Mouse (Mus musculus): ENCODE measurements around the gene Cacna2d2. TPM values are rescaled to one million over a fixed set of nuclear protein-coding genes. Genes with fewer than 3 reads are reported as not detected.
A peak's percentile ranks its signal among the peaks of the same experiment; 100 is the strongest.

Gene Cacna2d2
- polyA plus RNA-seq, 1 experiment from 2014 or later = 9.3 TPM

DNA sequence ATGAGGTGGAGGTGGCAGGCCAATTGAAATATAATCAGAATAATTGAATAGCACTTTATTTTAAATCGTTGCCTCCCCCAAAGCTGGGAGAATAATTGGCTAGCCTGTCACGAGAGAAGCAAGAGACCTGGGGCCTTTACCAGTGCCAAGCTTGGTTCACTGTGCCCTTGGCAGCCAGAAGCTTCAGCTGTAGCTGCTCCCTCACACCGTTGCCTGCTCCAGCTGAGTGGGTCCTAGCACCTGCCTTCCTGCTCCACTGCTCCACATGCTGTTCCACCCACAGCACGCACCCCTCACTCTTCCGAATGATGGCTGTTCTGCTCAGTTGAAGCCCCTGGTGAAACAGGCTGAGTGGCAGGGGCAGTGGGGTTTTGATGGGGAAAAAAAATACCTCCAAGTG, 21.5 kb downstream of the Cacna2d2 start:
- ATAC-seq = no peak
- Histone ChIP-seq H3K36me3 (ENCODE audit: control insufficient read depth, insufficient read depth, low read length) (no peaks in the 10 kb centered on the region), H3K27ac (ENCODE audit: low read length) (0 out of 2 replicates have a peak overlapping the region, but pooled peaks have one; percentile 7), H3K9ac (ENCODE audit: low read depth, low read length) (no peak overlapping the region), H3K4me2 (ENCODE audit: low read length) (no peak overlapping the region), H3K4me1 (ENCODE audit: control insufficient read depth, insufficient read depth, low read length) (peaks cover 36% of the 10 kb centered on the region), H3K9me3 (replicated peaks; ENCODE audit: control insufficient read depth, low read length, poor library complexity, severe bottlenecking) (no peaks in the 10 kb centered on the region), H3K27me3 (ENCODE audit: control insufficient read depth, insufficient read depth, low read depth, low read length) (no peaks in the 10 kb centered on the region), H3K4me3 (ENCODE audit: low read depth, low read length) (no peak overlapping the region)
- WGBS = 65% methylated on average over 5 of the region's 5 CpGs

DNA sequence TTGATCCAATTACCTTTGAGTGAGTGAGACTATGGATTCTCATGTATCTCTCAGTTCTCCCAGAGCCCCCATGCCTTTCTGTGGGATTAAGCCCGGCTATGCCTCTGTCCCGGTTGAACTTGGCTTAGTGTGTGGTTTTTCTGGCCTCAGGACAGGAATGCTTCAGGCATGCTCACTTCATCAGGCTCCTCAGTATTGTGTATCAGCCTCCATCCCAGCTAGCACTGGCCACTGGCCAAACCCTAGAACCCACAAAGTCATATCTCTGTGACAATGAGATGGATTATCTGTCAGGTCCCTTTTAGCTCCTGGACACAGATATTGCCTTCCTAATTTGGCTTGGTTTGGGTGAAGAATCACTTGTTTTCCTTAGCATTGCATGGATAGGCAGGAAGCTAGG, 23.5 kb downstream of the Cacna2d2 start:
- no peak for ATAC-seq
- H3K27ac ChIP-seq (ENCODE audit: low read length) = no peak overlapping the region
- H3K4me3 ChIP-seq (ENCODE audit: low read depth, low read length) = no peak overlapping the region
- WGBS = 38% methylated on average over 2 of the region's 2 CpGs
- H3K36me3 ChIP-seq (ENCODE audit: control insufficient read depth, insufficient read depth, low read length) = no peaks in the 10 kb centered on the region
- no peak overlapping the region for H3K9ac ChIP-seq (ENCODE audit: low read depth, low read length)
- H3K27me3 ChIP-seq (ENCODE audit: control insufficient read depth, insufficient read depth, low read depth, low read length) = no peaks in the 10 kb centered on the region
- no peaks in the 10 kb centered on the region for H3K9me3 ChIP-seq (replicated peaks; ENCODE audit: control insufficient read depth, low read length, poor library complexity, severe bottlenecking)
- H3K4me1 ChIP-seq (ENCODE audit: control insufficient read depth, insufficient read depth, low read length) = peaks cover 30% of the 10 kb centered on the region
- H3K4me2 ChIP-seq (ENCODE audit: low read length) = no peak overlapping the region

- H3K27ac ChIP-seq (ENCODE audit: low read length) = peak overlapping the region; percentile 43; the same call in 1 of the 2 replicates
- ATAC-seq = no peak
- H3K4me3 ChIP-seq (ENCODE audit: low read depth, low read length) = no peak overlapping the region
- H3K9ac ChIP-seq (ENCODE audit: low read depth, low read length) = no peak overlapping the region
- WGBS = 36% methylated on average over 12 of the region's 12 CpGs
- no peaks in the 10 kb centered on the region for H3K9me3 ChIP-seq (replicated peaks; ENCODE audit: control insufficient read depth, low read length, poor library complexity, severe bottlenecking)
- no peak overlapping the region for H3K4me2 ChIP-seq (ENCODE audit: low read length)
- H3K27me3 ChIP-seq (ENCODE audit: control insufficient read depth, insufficient read depth, low read depth, low read length) = no peaks in the 10 kb centered on the region
- peaks cover 44% of the 10 kb centered on the region for H3K4me1 ChIP-seq (ENCODE audit: control insufficient read depth, insufficient read depth, low read length)
- H3K36me3 ChIP-seq (ENCODE audit: control insufficient read depth, insufficient read depth, low read length) = no peaks in the 10 kb centered on the region
These were observed 25.2 kb downstream of the Cacna2d2 start for GRCm38 (mm10) chr9:107424485-107425175.

DNA sequence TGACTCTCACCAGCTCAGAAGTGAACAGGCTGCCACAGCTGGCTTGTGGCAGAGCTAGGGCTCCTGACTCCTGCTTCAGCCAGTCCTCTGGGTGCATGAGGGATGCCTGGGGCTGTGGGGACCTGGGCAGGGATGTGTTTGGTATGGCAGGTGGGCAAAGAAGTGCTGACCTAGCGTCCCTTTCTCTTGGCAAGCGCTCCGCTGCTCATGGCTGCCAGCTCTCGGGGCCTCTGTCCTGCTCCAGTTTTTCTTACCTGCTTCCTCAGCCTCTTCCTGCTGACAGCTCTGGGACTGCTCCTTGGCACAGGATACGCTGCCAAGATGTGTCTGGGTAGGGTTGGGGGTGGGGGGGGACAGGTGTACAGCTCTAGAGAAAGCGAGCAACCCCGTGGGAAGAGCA, 28.5 kb downstream of the Cacna2d2 start:
- H3K9ac ChIP-seq (ENCODE audit: low read depth, low read length) = no peak overlapping the region
- H3K9me3 ChIP-seq (replicated peaks; ENCODE audit: control insufficient read depth, low read length, poor library complexity, severe bottlenecking) = no peaks in the 10 kb centered on the region
- no peak overlapping the region for H3K4me2 ChIP-seq (ENCODE audit: low read length)
- no peak overlapping the region for H3K4me3 ChIP-seq (ENCODE audit: low read depth, low read length)
- WGBS = 82% methylated on average over 7 of the region's 7 CpGs
- ATAC-seq = no peak
- no peaks in the 10 kb centered on the region for H3K36me3 ChIP-seq (ENCODE audit: control insufficient read depth, insufficient read depth, low read length)
- H3K4me1 ChIP-seq (ENCODE audit: control insufficient read depth, insufficient read depth, low read length) = peaks cover 43% of the 10 kb centered on the region
- H3K27ac ChIP-seq (ENCODE audit: low read length) = no peak overlapping the region
- no peaks in the 10 kb centered on the region for H3K27me3 ChIP-seq (ENCODE audit: control insufficient read depth, insufficient read depth, low read depth, low read length)

DNA sequence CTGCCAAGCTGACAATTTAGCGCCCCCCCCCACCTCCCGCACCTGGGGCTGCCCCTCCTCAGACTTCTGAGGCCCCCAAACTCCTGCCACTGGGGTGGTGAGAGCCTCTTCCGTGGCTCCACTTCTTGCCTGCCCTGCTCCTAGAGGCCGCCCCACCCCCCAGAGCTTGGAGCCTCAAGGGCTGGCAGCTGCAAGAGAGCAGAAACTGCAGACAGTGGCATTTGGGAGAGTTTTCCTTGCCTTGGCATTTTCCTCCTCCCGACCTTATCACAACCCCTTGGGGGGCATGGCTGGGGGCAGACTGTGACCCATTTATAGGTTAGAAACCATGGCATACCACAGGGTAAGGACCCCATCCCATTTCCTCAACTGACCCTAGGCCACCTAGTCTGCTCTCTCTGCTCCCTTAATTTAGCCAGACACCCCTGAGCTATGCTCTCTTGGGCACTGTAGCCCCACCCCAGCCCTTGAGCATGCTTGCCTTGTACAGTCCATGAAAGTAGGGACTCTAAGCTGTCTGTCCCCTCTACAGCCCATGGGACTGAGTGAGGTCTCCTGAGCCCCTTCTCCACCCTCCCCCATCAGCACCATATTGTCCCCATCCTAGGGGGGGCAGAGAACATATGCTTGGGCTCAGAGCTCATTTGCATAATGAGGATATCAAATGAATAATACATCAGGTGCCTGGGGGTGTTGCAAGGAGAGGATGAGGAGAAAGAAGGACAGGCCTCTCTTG, 29.2 kb downstream of the Cacna2d2 start:
- 57% methylated on average over 5 of the region's 5 CpGs for WGBS
- H3K27me3 ChIP-seq (ENCODE audit: control insufficient read depth, insufficient read depth, low read depth, low read length) = no peaks in the 10 kb centered on the region
- ATAC-seq = no peak
- H3K4me2 ChIP-seq (ENCODE audit: low read length) = no peak overlapping the region
- no peak overlapping the region for H3K27ac ChIP-seq (ENCODE audit: low read length)
- no peaks in the 10 kb centered on the region for H3K9me3 ChIP-seq (replicated peaks; ENCODE audit: control insufficient read depth, low read length, poor library complexity, severe bottlenecking)
- H3K36me3 ChIP-seq (ENCODE audit: control insufficient read depth, insufficient read depth, low read length) = no peaks in the 10 kb centered on the region
- no peak overlapping the region for H3K9ac ChIP-seq (ENCODE audit: low read depth, low read length)
- H3K4me1 ChIP-seq (ENCODE audit: control insufficient read depth, insufficient read depth, low read length) = peaks cover 43% of the 10 kb centered on the region
- H3K4me3 ChIP-seq (ENCODE audit: low read depth, low read length) = no peak overlapping the region

DNA sequence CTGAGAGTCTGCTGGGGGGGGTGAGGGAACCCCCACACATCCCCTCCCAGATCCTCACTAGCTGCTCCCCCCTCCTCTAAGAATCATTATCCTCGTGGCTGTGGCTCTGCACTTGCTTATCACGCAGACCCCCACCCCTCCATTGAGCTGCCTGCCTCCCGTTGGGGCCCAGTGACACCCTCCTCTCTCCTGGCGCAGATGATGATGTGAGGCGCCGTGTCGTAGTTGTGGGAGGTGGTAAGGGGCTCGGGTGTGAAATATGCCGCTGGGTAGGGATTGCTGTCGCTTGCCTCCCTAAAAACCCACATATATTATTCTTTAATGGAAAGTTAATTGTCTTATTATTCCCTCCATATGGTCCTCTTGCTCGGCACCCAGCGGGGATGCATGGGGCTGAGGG, 31.0 kb downstream of the Cacna2d2 start:
- WGBS = 56% methylated on average over 12 of the region's 12 CpGs
- ATAC-seq = no peak
- H3K27ac ChIP-seq (ENCODE audit: low read length) = peak overlapping the region; percentile 34; the same call in 1 of the 2 replicates
- H3K36me3 ChIP-seq (ENCODE audit: control insufficient read depth, insufficient read depth, low read length) = no peaks in the 10 kb centered on the region
- no peaks in the 10 kb centered on the region for H3K27me3 ChIP-seq (ENCODE audit: control insufficient read depth, insufficient read depth, low read depth, low read length)
- peak overlapping the region; percentile 4; the same call in 1 of the 2 replicates for H3K4me2 ChIP-seq (ENCODE audit: low read length)
- peaks cover 40% of the 10 kb centered on the region for H3K4me1 ChIP-seq (ENCODE audit: control insufficient read depth, insufficient read depth, low read length)
- H3K4me3 ChIP-seq (ENCODE audit: low read depth, low read length) = no peak overlapping the region
- no peak overlapping the region for H3K9ac ChIP-seq (ENCODE audit: low read depth, low read length)
- no peaks in the 10 kb centered on the region for H3K9me3 ChIP-seq (replicated peaks; ENCODE audit: control insufficient read depth, low read length, poor library complexity, severe bottlenecking)

DNA sequence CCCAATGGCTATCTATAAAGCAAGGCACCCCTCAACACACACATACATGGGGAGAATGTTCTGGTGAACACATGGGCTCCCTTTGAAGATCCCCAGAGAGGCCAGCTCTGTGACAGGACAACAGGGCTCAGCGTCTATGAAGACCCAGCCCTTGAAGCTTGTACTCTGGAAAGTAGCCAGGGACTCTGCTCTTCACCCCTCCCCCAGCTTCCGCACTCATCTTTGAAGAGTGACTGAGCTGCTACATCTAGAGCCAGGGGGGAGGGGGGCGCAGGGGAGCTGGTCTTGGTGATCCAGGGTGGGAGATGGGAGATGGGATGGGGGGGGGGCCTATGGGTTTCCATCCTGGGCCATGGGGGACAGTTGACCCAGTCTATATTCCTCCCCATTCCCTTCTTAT, 33.1 kb downstream of the Cacna2d2 start:
- ATAC-seq = no peak
- Histone ChIP-seq H3K27ac (ENCODE audit: low read length) (no peak overlapping the region), H3K36me3 (ENCODE audit: control insufficient read depth, insufficient read depth, low read length) (no peaks in the 10 kb centered on the region), H3K4me3 (ENCODE audit: low read depth, low read length) (no peak overlapping the region), H3K4me2 (ENCODE audit: low read length) (no peak overlapping the region), H3K4me1 (ENCODE audit: control insufficient read depth, insufficient read depth, low read length) (peaks cover 39% of the 10 kb centered on the region), H3K9me3 (replicated peaks; ENCODE audit: control insufficient read depth, low read length, poor library complexity, severe bottlenecking) (no peaks in the 10 kb centered on the region), H3K9ac (ENCODE audit: low read depth, low read length) (no peak overlapping the region), H3K27me3 (ENCODE audit: control insufficient read depth, insufficient read depth, low read depth, low read length) (no peaks in the 10 kb centered on the region)
- 59% methylated on average over 3 of the region's 3 CpGs for WGBS

DNA sequence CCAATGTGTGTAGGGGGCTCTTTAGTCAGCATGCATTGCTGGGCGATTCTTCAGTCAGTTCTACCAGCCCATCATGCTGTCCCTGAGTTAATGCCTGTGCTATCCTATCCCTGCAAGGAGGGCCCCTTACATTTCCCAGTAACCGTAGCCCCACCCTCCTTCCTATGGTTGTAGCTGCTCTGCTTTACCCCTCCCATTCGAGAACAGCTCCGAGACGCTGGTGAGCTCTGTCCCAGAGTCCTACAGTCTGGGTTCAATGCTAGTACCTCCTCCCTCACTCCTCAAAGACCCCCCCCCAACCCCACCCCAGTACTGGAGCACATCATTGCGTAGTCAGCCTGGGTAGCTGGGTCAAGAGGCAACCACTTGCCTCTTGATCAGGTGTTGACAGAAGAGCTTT, 35.4 kb downstream of the Cacna2d2 start:
- no peak overlapping the region for H3K4me3 ChIP-seq (ENCODE audit: low read depth, low read length)
- no peaks in the 10 kb centered on the region for H3K36me3 ChIP-seq (ENCODE audit: control insufficient read depth, insufficient read depth, low read length)
- WGBS = 27% methylated on average over 6 of the region's 6 CpGs
- H3K9me3 ChIP-seq (replicated peaks; ENCODE audit: control insufficient read depth, low read length, poor library complexity, severe bottlenecking) = no peaks in the 10 kb centered on the region
- peak; percentile 31 for ATAC-seq
- no peak overlapping the region for H3K4me2 ChIP-seq (ENCODE audit: low read length)
- no peaks in the 10 kb centered on the region for H3K27me3 ChIP-seq (ENCODE audit: control insufficient read depth, insufficient read depth, low read depth, low read length)
- peak overlapping the region; percentile 28 for H3K27ac ChIP-seq (ENCODE audit: low read length)
- H3K4me1 ChIP-seq (ENCODE audit: control insufficient read depth, insufficient read depth, low read length) = peaks cover 29% of the 10 kb centered on the region
- no peak overlapping the region for H3K9ac ChIP-seq (ENCODE audit: low read depth, low read length)

DNA sequence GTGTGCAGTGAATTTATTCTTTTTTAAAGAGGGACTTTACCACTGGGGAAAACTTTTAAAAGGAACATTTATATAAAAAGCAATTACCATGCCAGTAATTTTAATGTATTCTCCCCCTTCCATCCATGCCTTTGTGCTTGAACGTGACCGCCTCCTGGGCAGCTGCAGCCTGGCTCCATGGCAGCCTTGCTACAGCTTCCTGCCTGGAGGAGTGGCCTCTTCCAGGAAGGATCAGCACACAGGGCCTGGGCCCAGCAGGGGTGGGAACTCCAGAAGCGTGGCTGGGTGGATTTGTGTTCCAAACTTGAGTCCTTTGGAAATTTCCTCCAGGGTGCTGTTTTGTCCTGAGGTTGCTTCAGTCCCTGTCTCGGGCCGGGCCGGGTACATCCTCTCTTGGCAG, 35.9 kb downstream of the Cacna2d2 start:
- Histone ChIP-seq H3K27me3 (ENCODE audit: control insufficient read depth, insufficient read depth, low read depth, low read length) (no peaks in the 10 kb centered on the region), H3K36me3 (ENCODE audit: control insufficient read depth, insufficient read depth, low read length) (no peaks in the 10 kb centered on the region), H3K9me3 (replicated peaks; ENCODE audit: control insufficient read depth, low read length, poor library complexity, severe bottlenecking) (no peaks in the 10 kb centered on the region), H3K4me1 (ENCODE audit: control insufficient read depth, insufficient read depth, low read length) (peaks cover 26% of the 10 kb centered on the region), H3K9ac (ENCODE audit: low read depth, low read length) (no peak overlapping the region; the same call in 1 of the 2 replicates), H3K27ac (ENCODE audit: low read length) (peak overlapping the region; percentile 67), H3K4me2 (ENCODE audit: low read length) (no peak overlapping the region), H3K4me3 (ENCODE audit: low read depth, low read length) (no peak overlapping the region)
- WGBS = 15% methylated on average over 6 of the region's 6 CpGs
- 0 out of 2 replicates have a peak, but pooled peaks have one; percentile 37 for ATAC-seq
